Mouse (Mus musculus): ENCODE results near the gene Prdx1. TPM values are rescaled to one million over a fixed set of nuclear protein-coding genes. Genes with fewer than 3 reads are reported as not detected.

Gene Prdx1
- polyA plus RNA-seq, 1 experiment from 2014 or later = 1,268 TPM

- DNase-seq (ENCODE audit: low spot score) = peak; percentile 53
- peak overlapping the region; percentile 75 for H3K4me2 ChIP-seq (ENCODE audit: low read length)
- H3K27ac ChIP-seq (ENCODE audit: low read depth) = no peak overlapping the region
- no peaks in the 10 kb centered on the region for H3K9me3 ChIP-seq (ENCODE audit: control insufficient read depth, low read length)
- H3K4me3 ChIP-seq (ENCODE audit: low read depth, low read length) = peak overlapping the region; percentile 83
- H3K27me3 ChIP-seq (replicated peaks; ENCODE audit: control insufficient read depth, insufficient read depth, low read length) = no peaks in the 10 kb centered on the region
- no peak for ATAC-seq (replicated peaks; ENCODE audit: low FRiP score, low TSS enrichment, low read depth)
- 15% methylated on average over 9 of the region's 9 CpGs for WGBS
- H3K9ac ChIP-seq (ENCODE audit: low read length) = peak overlapping the region; percentile 58
- H3K36me3 ChIP-seq (ENCODE audit: control insufficient read depth, insufficient read depth, low read length) = peaks cover 27% of the 10 kb centered on the region
- 0 out of 2 replicates have a peak, but pooled peaks cover 8% of the 10 kb centered on the region for H3K4me1 ChIP-seq (replicated peaks; ENCODE audit: control insufficient read depth, insufficient read depth, low read length)
Measured at GRCm38 (mm10) chr4:116707666-116708065, 22.3 kb downstream of the Prdx1 start.

- Histone ChIP-seq H3K4me1 (replicated peaks; ENCODE audit: control insufficient read depth, insufficient read depth, low read length) (0 out of 2 replicates have a peak, but pooled peaks cover 8% of the 10 kb centered on the region), H3K9ac (ENCODE audit: low read length) (peak within 1 kb of the TSS; percentile 59), H3K27me3 (replicated peaks; ENCODE audit: control insufficient read depth, insufficient read depth, low read length) (no peaks in the 10 kb centered on the region), H3K27ac (ENCODE audit: low read depth) (no peak within 1 kb of the TSS), H3K4me3 (ENCODE audit: low read depth, low read length) (peak within 1 kb of the TSS; percentile 83), H3K4me2 (ENCODE audit: low read length) (peak within 1 kb of the TSS; percentile 91), H3K9me3 (ENCODE audit: control insufficient read depth, low read length) (no peaks in the 10 kb centered on the region), H3K36me3 (ENCODE audit: control insufficient read depth, insufficient read depth, low read length) (peaks cover 25% of the 10 kb centered on the region)
- DNase-seq (ENCODE audit: low spot score) = peak; percentile 84
- ATAC-seq (replicated peaks; ENCODE audit: low FRiP score, low TSS enrichment, low read depth) = peak; percentile 95
- under 1% methylated on average over 29 of the region's 29 CpGs for whole genome bisulfite sequencing
Measured at GRCm38 (mm10) chr4:116708201-116708764, 22.9 kb downstream of the Prdx1 start, which contains the start of the genes Mmachc and Ccdc163. Gene Mmachc, minus strand, starts transcription at chr4:116708406. Gene Ccdc163, plus strand, starts transcription at chr4:116708509.

- H3K4me3 ChIP-seq (ENCODE audit: low read depth, low read length) = peak overlapping the region; percentile 83
- H3K9ac ChIP-seq (ENCODE audit: low read length) = peak overlapping the region; percentile 59
- H3K9me3 ChIP-seq (ENCODE audit: control insufficient read depth, low read length) = no peaks in the 10 kb centered on the region
- no peaks in the 10 kb centered on the region for H3K27me3 ChIP-seq (replicated peaks; ENCODE audit: control insufficient read depth, insufficient read depth, low read length)
- 4% methylated on average over 9 of the region's 9 CpGs for WGBS
- peaks cover 19% of the 10 kb centered on the region for H3K36me3 ChIP-seq (ENCODE audit: control insufficient read depth, insufficient read depth, low read length)
- peak overlapping the region; percentile 91 for H3K4me2 ChIP-seq (ENCODE audit: low read length)
- H3K27ac ChIP-seq (ENCODE audit: low read depth) = no peak overlapping the region
- DNase-seq (ENCODE audit: low spot score) = peak; percentile 58
- 0 out of 2 replicates have a peak, but pooled peaks cover 8% of the 10 kb centered on the region for H3K4me1 ChIP-seq (replicated peaks; ENCODE audit: control insufficient read depth, insufficient read depth, low read length)
- no peak; the same call in 1 of the 2 replicates for ATAC-seq (replicated peaks; ENCODE audit: low FRiP score, low TSS enrichment, low read depth)
Measured at GRCm38 (mm10) chr4:116708791-116709390, 23.5 kb downstream of the Prdx1 start.

DNA sequence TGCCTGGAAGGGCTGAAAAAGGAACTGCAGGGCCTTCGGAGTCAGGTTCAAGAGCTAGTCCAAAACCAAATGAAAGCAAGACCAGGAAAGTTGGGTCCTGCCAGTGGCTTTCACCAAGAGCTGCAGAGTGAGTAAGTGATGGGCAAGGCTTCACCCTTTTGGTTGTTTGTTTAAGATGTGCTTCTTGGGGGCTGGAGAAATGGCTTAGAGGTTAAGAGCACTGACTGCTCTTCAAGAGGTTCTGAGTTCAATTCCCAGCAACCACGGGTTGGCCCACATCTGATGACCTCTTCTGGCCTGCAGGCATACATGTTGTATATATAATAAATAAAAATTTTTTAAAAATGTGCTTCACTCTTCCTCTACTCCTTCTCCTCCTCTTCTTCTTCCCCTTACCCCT, 24.8 kb downstream of the Prdx1 start:
- Histone ChIP-seq H3K27me3 (replicated peaks; ENCODE audit: control insufficient read depth, insufficient read depth, low read length) (no peaks in the 10 kb centered on the region), H3K27ac (ENCODE audit: low read depth) (no peak overlapping the region), H3K4me3 (ENCODE audit: low read depth, low read length) (no peak overlapping the region), H3K4me1 (replicated peaks; ENCODE audit: control insufficient read depth, insufficient read depth, low read length) (0 out of 2 replicates have a peak, but pooled peaks cover 8% of the 10 kb centered on the region), H3K36me3 (ENCODE audit: control insufficient read depth, insufficient read depth, low read length) (peaks cover 12% of the 10 kb centered on the region; the same call in 1 of the 2 replicates), H3K4me2 (ENCODE audit: low read length) (no peak overlapping the region), H3K9ac (ENCODE audit: low read length) (no peak overlapping the region), H3K9me3 (ENCODE audit: control insufficient read depth, low read length) (no peaks in the 10 kb centered on the region)
- WGBS = 89% methylated on average over 2 of the region's 2 CpGs
- ATAC-seq (replicated peaks; ENCODE audit: low FRiP score, low TSS enrichment, low read depth) = no peak
- no peak for DNase-seq (ENCODE audit: low spot score)

- H3K4me2 ChIP-seq (ENCODE audit: low read length) = no peak overlapping the region
- H3K27me3 ChIP-seq (replicated peaks; ENCODE audit: control insufficient read depth, insufficient read depth, low read length) = no peaks in the 10 kb centered on the region
- no peak overlapping the region for H3K4me3 ChIP-seq (ENCODE audit: low read depth, low read length)
- H3K36me3 ChIP-seq (ENCODE audit: control insufficient read depth, insufficient read depth, low read length) = peaks cover 18% of the 10 kb centered on the region; the same call in 1 of the 2 replicates
- H3K9ac ChIP-seq (ENCODE audit: low read length) = no peak overlapping the region
- H3K9me3 ChIP-seq (ENCODE audit: control insufficient read depth, low read length) = no peaks in the 10 kb centered on the region
- 0 out of 2 replicates have a peak, but pooled peaks cover 5% of the 10 kb centered on the region for H3K4me1 ChIP-seq (replicated peaks; ENCODE audit: control insufficient read depth, insufficient read depth, low read length)
- H3K27ac ChIP-seq (ENCODE audit: low read depth) = no peak overlapping the region
- no peak for ATAC-seq (replicated peaks; ENCODE audit: low FRiP score, low TSS enrichment, low read depth)
- 79% methylated on average over 1 of the region's 1 CpGs for WGBS
- DNase-seq (ENCODE audit: low spot score) = no peak
Measured at GRCm38 (mm10) chr4:116712536-116712935, 27.2 kb downstream of the Prdx1 start.

- H3K27me3 ChIP-seq (replicated peaks; ENCODE audit: control insufficient read depth, insufficient read depth, low read length) = no peaks in the 10 kb centered on the region
- H3K4me3 ChIP-seq (ENCODE audit: low read depth, low read length) = no peak overlapping the region
- WGBS = 15% methylated on average over 3 of the region's 3 CpGs
- H3K9ac ChIP-seq (ENCODE audit: low read length) = no peak overlapping the region
- H3K36me3 ChIP-seq (ENCODE audit: control insufficient read depth, insufficient read depth, low read length) = peaks cover 11% of the 10 kb centered on the region; the same call in 1 of the 2 replicates
- H3K4me2 ChIP-seq (ENCODE audit: low read length) = no peak overlapping the region
- peaks cover 9% of the 10 kb centered on the region for H3K4me1 ChIP-seq (replicated peaks; ENCODE audit: control insufficient read depth, insufficient read depth, low read length)
- no peak overlapping the region for H3K27ac ChIP-seq (ENCODE audit: low read depth)
- no peak for ATAC-seq (replicated peaks; ENCODE audit: low FRiP score, low TSS enrichment, low read depth)
- H3K9me3 ChIP-seq (ENCODE audit: control insufficient read depth, low read length) = no peaks in the 10 kb centered on the region
- DNase-seq (ENCODE audit: low spot score) = peak; percentile 71
Measured at GRCm38 (mm10) chr4:116719396-116719795, 34.1 kb downstream of the Prdx1 start.

DNA sequence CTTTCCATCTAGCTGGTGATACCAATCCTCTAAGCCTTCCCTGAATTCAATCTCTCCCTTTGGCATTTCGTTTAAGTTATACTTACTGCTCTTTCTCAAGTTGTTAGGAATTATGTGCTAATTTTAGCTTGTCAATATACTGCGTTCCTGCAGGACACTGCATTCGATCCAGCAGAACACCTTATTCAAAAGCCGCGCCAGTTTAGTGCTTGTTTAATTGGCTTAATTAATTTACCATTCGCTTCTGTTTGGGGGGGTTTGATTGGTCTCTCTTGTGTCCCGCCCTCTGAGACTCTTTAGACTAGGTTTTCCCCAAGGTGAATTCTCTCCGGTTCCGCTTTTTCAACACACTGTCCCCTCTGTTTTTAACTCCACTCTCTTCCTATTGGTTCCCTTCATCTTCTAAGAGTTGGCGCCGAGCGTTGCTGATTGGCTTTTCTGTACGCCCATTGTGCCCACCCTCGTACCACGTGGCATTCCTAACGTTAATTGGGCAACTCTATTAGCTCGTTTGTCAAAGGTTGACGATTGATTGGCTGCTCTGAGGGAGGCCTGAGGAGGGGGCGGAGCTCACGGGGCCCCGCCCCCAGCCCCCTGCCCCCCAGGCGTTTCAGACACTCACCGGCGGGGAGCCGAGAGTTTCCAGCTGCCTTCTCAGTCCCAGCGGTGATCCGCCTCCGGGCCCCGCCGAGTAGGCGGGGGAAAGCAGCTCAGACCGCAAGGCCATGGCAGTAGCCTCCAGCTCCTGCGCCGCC, 35.2 kb downstream of the Prdx1 start, which contains the start of gene Tesk2:
Gene Tesk2, plus strand, starts transcription at position 606 of the 755 bp plus-strand sequence.
- under 1% methylated on average over 30 of the region's 34 CpGs for WGBS
- ATAC-seq (replicated peaks; ENCODE audit: low FRiP score, low TSS enrichment, low read depth) = peak; percentile 97

GRCm38 (mm10) chr4:116721098-116721628, 35.8 kb downstream of the Prdx1 start:
- ATAC-seq (replicated peaks; ENCODE audit: low FRiP score, low TSS enrichment, low read depth) = peak; percentile 71
- WGBS = under 1% methylated on average over 29 of the region's 29 CpGs
- Histone ChIP-seq H3K4me1 (replicated peaks; ENCODE audit: control insufficient read depth, insufficient read depth, low read length) (peaks cover 9% of the 10 kb centered on the region), H3K36me3 (ENCODE audit: control insufficient read depth, insufficient read depth, low read length) (no peaks in the 10 kb centered on the region), H3K4me3 (ENCODE audit: low read depth, low read length) (peak overlapping the region; percentile 79), H3K9me3 (ENCODE audit: control insufficient read depth, low read length) (no peaks in the 10 kb centered on the region), H3K9ac (ENCODE audit: low read length) (peak overlapping the region; percentile 75), H3K4me2 (ENCODE audit: low read length) (peak overlapping the region; percentile 86), H3K27ac (ENCODE audit: low read depth) (peak overlapping the region; percentile 74), H3K27me3 (replicated peaks; ENCODE audit: control insufficient read depth, insufficient read depth, low read length) (no peaks in the 10 kb centered on the region)
- DNase-seq (ENCODE audit: low spot score) = no peak

More for the DNA sequence above, 35.2 kb downstream of the Prdx1 start, which contains the start of gene Tesk2:
- peak; percentile 92 for DNase-seq (ENCODE audit: low spot score)
- Histone ChIP-seq H3K27ac (ENCODE audit: low read depth) (peak within 1 kb of the TSS; percentile 74), H3K9me3 (ENCODE audit: control insufficient read depth, low read length) (no peaks in the 10 kb centered on the region), H3K4me1 (replicated peaks; ENCODE audit: control insufficient read depth, insufficient read depth, low read length) (peaks cover 9% of the 10 kb centered on the region), H3K27me3 (replicated peaks; ENCODE audit: control insufficient read depth, insufficient read depth, low read length) (no peaks in the 10 kb centered on the region), H3K4me2 (ENCODE audit: low read length) (peak within 1 kb of the TSS; percentile 86), H3K9ac (ENCODE audit: low read length) (peak within 1 kb of the TSS; percentile 75), H3K4me3 (ENCODE audit: low read depth, low read length) (peak within 1 kb of the TSS; percentile 79), H3K36me3 (ENCODE audit: control insufficient read depth, insufficient read depth, low read length) (0 out of 2 replicates have a peak, but pooled peaks cover 3% of the 10 kb centered on the region)

Measured in intestine, embryonic 14.5 days (tissue).